Mouse (Mus musculus) ES-Bruce4 (cell line): ENCODE data around the gene Kmt5b. TPM values are rescaled to one million over a fixed set of nuclear protein-coding genes. Genes with fewer than 3 reads are reported as not detected.

Experiments used
- H3K27ac ChIP-seq: 2 replicates; pipeline ENCODE4 v1.5.1; 2012; ENCODE audit warnings: low read length, inconsistent platforms; ENCODE audit not compliant: insufficient read depth
- H3K27me3 ChIP-seq: 2 replicates; pipeline ENCODE4 v1.6.1; 2012; ENCODE audit warnings: mild to moderate bottlenecking, low read length, inconsistent platforms; ENCODE audit not compliant: control insufficient read depth, poor library complexity, insufficient read depth, severe bottlenecking
- H3K36me3 ChIP-seq: 2 replicates; pipeline ENCODE4 v1.6.1; 2012; ENCODE audit warnings: inconsistent platforms, mild to moderate bottlenecking, low read length, moderate library complexity; ENCODE audit not compliant: control insufficient read depth, poor library complexity, insufficient read depth, severe bottlenecking
- H3K4me1 ChIP-seq: one replicate; pipeline ENCODE4 v1.8.1; 2011; ENCODE audit warnings: low read length; ENCODE audit not compliant: control insufficient read depth, insufficient read depth
- H3K4me3 ChIP-seq: 2 replicates; pipeline ENCODE4 v1.5.1; 2011; ENCODE audit warnings: low read depth, mild to moderate bottlenecking, low read length
- H3K9ac ChIP-seq: 2 replicates; pipeline ENCODE4 v1.6.1; 2012; ENCODE audit warnings: low read depth, mild to moderate bottlenecking, inconsistent platforms; ENCODE audit not compliant: poor library complexity, severe bottlenecking
- H3K9me3 ChIP-seq: replicated peaks from 2 replicates; pipeline ENCODE4 v1.6.1; 2012; ENCODE audit warnings: mild to moderate bottlenecking, low read length, inconsistent platforms; ENCODE audit not compliant: control insufficient read depth, poor library complexity, insufficient read depth, severe bottlenecking
- CTCF ChIP-seq: IDR thresholded peaks from one replicate; pipeline ENCODE4 v1.8.1; 2011; ENCODE audit warnings: low read depth, low read length
- EP300 ChIP-seq: IDR thresholded peaks from 2 replicates; pipeline ENCODE4 v1.6.1; 2011; ENCODE audit warnings: low read depth, low read length; ENCODE audit not compliant: insufficient read depth
- POLR2A ChIP-seq: IDR thresholded peaks from one replicate; pipeline ENCODE4 v1.8.1; 2011; ENCODE audit warnings: low read length; ENCODE audit not compliant: insufficient read depth
- polyA plus RNA-seq: library from polyadenylated mRNA; stranded (reverse); fragments of >200 nt; gene quantifications from 2 replicates; pipeline ENCODE4 v1.2.4, GENCODE M21; 2011; ENCODE audit warnings: low read depth; ENCODE audit not compliant: missing spikeins, insufficient read depth, insufficient read length

Kmt5b gene
- polyA plus RNA-seq, 1 experiment = 39.4 TPM

GRCm38 (mm10) chr19:3766378-3766777, 843 bp upstream of the Kmt5b start:
- no peaks in the 10 kb centered on the region for H3K27me3 ChIP-seq
- H3K9me3 ChIP-seq = no peaks in the 10 kb centered on the region
- no peak for TF ChIP-seq POLR2A
- TF ChIP-seq EP300 = no peak
- TF ChIP-seq CTCF = no peak
- H3K4me1 ChIP-seq = peaks cover 2% of the 10 kb centered on the region
- no peaks in the 10 kb centered on the region for H3K36me3 ChIP-seq
- no peak overlapping the region for H3K4me3 ChIP-seq
- no peak overlapping the region for H3K9ac ChIP-seq
- no peak overlapping the region for H3K27ac ChIP-seq

GRCm38 (mm10) chr19:3767781-3768696, 818 bp downstream of the Kmt5b start:
- H3K4me1 ChIP-seq = peaks cover 2% of the 10 kb centered on the region
- peak overlapping the region; percentile 86 for H3K27ac ChIP-seq
- H3K9me3 ChIP-seq = no peaks in the 10 kb centered on the region
- peak overlapping the region; percentile 63 for H3K4me3 ChIP-seq
- no peaks in the 10 kb centered on the region for H3K27me3 ChIP-seq
- TF ChIP-seq EP300 = 0 out of 2 replicates have a peak, but pooled peaks have one; percentile 10
- no peak for TF ChIP-seq POLR2A
- H3K9ac ChIP-seq = peak overlapping the region; percentile 96
- no peaks in the 10 kb centered on the region for H3K36me3 ChIP-seq

GRCm38 (mm10) chr19:3768697-3769383, 1.6 kb downstream of the Kmt5b start:
- Histone ChIP-seq H3K9ac (peak overlapping the region; percentile 96), H3K27ac (peak overlapping the region; percentile 86), H3K4me3 (peak overlapping the region; percentile 98), H3K36me3 (no peaks in the 10 kb centered on the region), H3K4me1 (peaks cover 2% of the 10 kb centered on the region), H3K27me3 (no peaks in the 10 kb centered on the region), H3K9me3 (no peaks in the 10 kb centered on the region)
- TF ChIP-seq POLR2A (no peak), EP300 (no peak), CTCF (peak; percentile 31)

GRCm38 (mm10) chr19:3769533-3769932, 2.3 kb downstream of the Kmt5b start:
- 0 out of 2 replicates have a peak overlapping the region, but pooled peaks have one; percentile 96 for H3K9ac ChIP-seq
- TF ChIP-seq EP300 (no peak), POLR2A (no peak), CTCF (no peak)

GRCm38 (mm10) chr19:3774159-3774558, 6.9 kb downstream of the Kmt5b start:
- no peaks in the 10 kb centered on the region for H3K36me3 ChIP-seq

More at GRCm38 (mm10) chr19:3769533-3769932, 2.3 kb downstream of the Kmt5b start:
- Histone ChIP-seq H3K4me3 (peak overlapping the region; percentile 16; the same call in 1 of the 2 replicates), H3K27ac (no peak overlapping the region), H3K9me3 (no peaks in the 10 kb centered on the region), H3K4me1 (peaks cover 2% of the 10 kb centered on the region), H3K36me3 (no peaks in the 10 kb centered on the region), H3K27me3 (no peaks in the 10 kb centered on the region)

GRCm38 (mm10) chr19:3778713-3779112, 11.5 kb downstream of the Kmt5b start:
- H3K27me3 ChIP-seq = no peaks in the 10 kb centered on the region
- no peak overlapping the region for H3K9ac ChIP-seq
- TF ChIP-seq EP300 (no peak), CTCF (no peak), POLR2A (no peak)
- no peak overlapping the region for H3K27ac ChIP-seq
- no peaks in the 10 kb centered on the region; the same call in 1 of the 2 replicates for H3K36me3 ChIP-seq
- H3K4me1 ChIP-seq = no peaks in the 10 kb centered on the region
- H3K4me3 ChIP-seq = no peak overlapping the region
- H3K9me3 ChIP-seq = no peaks in the 10 kb centered on the region

More at GRCm38 (mm10) chr19:3774159-3774558, 6.9 kb downstream of the Kmt5b start:
- H3K27me3 ChIP-seq = no peaks in the 10 kb centered on the region
- H3K9me3 ChIP-seq = no peaks in the 10 kb centered on the region
- no peak overlapping the region for H3K4me3 ChIP-seq
- H3K9ac ChIP-seq = no peak overlapping the region
- TF ChIP-seq POLR2A (no peak), CTCF (peak; percentile 44)
- H3K27ac ChIP-seq = no peak overlapping the region
- no peaks in the 10 kb centered on the region for H3K4me1 ChIP-seq
